Mouse (Mus musculus) megakaryocyte progenitor cell, adult 5-6 weeks (primary cell): ENCODE data around the gene Epyc. TPM values are rescaled to one million over a fixed set of nuclear protein-coding genes. Genes with fewer than 3 reads are reported as not detected.
"Not testable (repeated sequence)": the region's sequence is repeated elsewhere in the genome, so short reads cannot be mapped to it uniquely, and the experiment has no call there.

Experiments
- ATAC-seq: replicated peaks from 2 replicates; pipeline ENCODE4 v1.8.0; 2016; ENCODE audit warnings: mild to moderate bottlenecking, moderate TSS enrichment, inconsistent platforms; ENCODE audit not compliant: poor library complexity
- total RNA-seq, 2 experiments: library from RNA; stranded (forward) in 1 of 2; stranded (reverse) in 1 of 2; fragments of 157-497, 149-512 nt in 1 of 2; fragments of 200-1000 nt in 1 of 2; gene quantifications; 2 replicates each; pipeline versions ENCODE4 v1.2.3 to v1.2.4; 2015 to 2017

The Epyc gene
- total RNA-seq, 2 experiments from 2014 or later, result not detected

- peak; percentile 96 for ATAC-seq
Measured at GRCm38 (mm10) chr10:97712687-97713086, 68.8 kb downstream of the Epyc start.

GRCm38 (mm10) chr10:97714584-97714983 is 70.7 kb downstream of the Epyc start:
- ATAC-seq, result no peak

- ATAC-seq, result no peak
Measured at GRCm38 (mm10) chr10:97715289-97715906, 71.5 kb downstream of the Epyc start.

- no peak for ATAC-seq
Measured at GRCm38 (mm10) chr10:97717233-97717632, 73.4 kb downstream of the Epyc start.

GRCm38 (mm10) chr10:97718021-97718420 is 74.2 kb downstream of the Epyc start:
- ATAC-seq, result no peak

GRCm38 (mm10) chr10:97720625-97721024 is 76.8 kb downstream of the Epyc start:
- ATAC-seq, result no peak

- no peak for ATAC-seq
Measured at GRCm38 (mm10) chr10:97722709-97723108, 78.8 kb downstream of the Epyc start.

- no peak for ATAC-seq
Measured at GRCm38 (mm10) chr10:97725929-97726328, 82.1 kb downstream of the Epyc start.

GRCm38 (mm10) chr10:97726655-97727054 is 82.8 kb downstream of the Epyc start, which contains the start of gene C030005K15Rik:
Gene C030005K15Rik (minus strand): TSS chr10:97726755.
- not testable (repeated sequence) for ATAC-seq

Other genes starting within 250 kb of the Epyc start
- not detected in 2 replicates for gene Dcn, start 164.5 kb upstream of the Epyc start, total RNA-seq (2015)
- gene Dcn, start 164.5 kb upstream of the Epyc start, total RNA-seq (2017), result not detected in 2 replicates
- gene Lum, start 78.9 kb upstream of the Epyc start, total RNA-seq (2015), result 0.54 TPM in 1 of 2 replicates, not detected in the other
- not detected in 2 replicates for gene Lum, start 78.9 kb upstream of the Epyc start, total RNA-seq (2017)
- gene Kera, start 37.2 kb upstream of the Epyc start, total RNA-seq (2015), result not detected in 2 replicates
- gene Kera, start 37.2 kb upstream of the Epyc start, total RNA-seq (2017), result not detected in 2 replicates
- not detected in 2 replicates for gene Ccer1, start 49.0 kb downstream of the Epyc start, total RNA-seq (2015)
- not detected in 2 replicates for gene Ccer1, start 49.0 kb downstream of the Epyc start, total RNA-seq (2017)
- gene C030005K15Rik, start 82.7 kb downstream of the Epyc start, total RNA-seq (2015), result not detected in 2 replicates
- gene C030005K15Rik, start 82.7 kb downstream of the Epyc start, total RNA-seq (2017), result not detected in 2 replicates